Mouse (Mus musculus): ENCODE measurements around the gene Klhl18. TPM values are rescaled to one million over a fixed set of nuclear protein-coding genes. Genes with fewer than 3 reads are reported as not detected.
A peak's percentile ranks its signal among the peaks of the same experiment; 100 is the strongest.

Klhl18 gene
- total and polyA plus RNA-seq, 2 experiments from 2014 or later = 19.0 to 32.1 TPM

GRCm38 (mm10) chr9:110433045-110433444 lies 43.4 kb downstream of the Klhl18 start:
- Histone ChIP-seq H3K4me2 (ENCODE audit: low read depth, low read length) (no peak overlapping the region), H3K9me3 (ENCODE audit: low read length) (no peaks in the 10 kb centered on the region), H3K36me3 (ENCODE audit: insufficient read depth, low read length) (peaks cover 57% of the 10 kb centered on the region), H3K9ac (replicated peaks; ENCODE audit: low read length) (no peak overlapping the region), H3K4me1 (ENCODE audit: insufficient read depth, low read length) (no peaks in the 10 kb centered on the region), H3K27ac (no peak overlapping the region), H3K4me3 (ENCODE audit: low read length) (no peak overlapping the region), H3K27me3 (ENCODE audit: insufficient read depth, low read length) (no peaks in the 10 kb centered on the region)
- 91% methylated on average over 2 of the region's 2 CpGs for WGBS
- TF ChIP-seq CTCF (IDR thresholded peaks at IDR 0.05; ENCODE audit: low read depth) = no peak
- ATAC-seq = no peak
- DNase-seq (ENCODE audit: low spot score) = no peak

- 53% methylated on average over 8 of the region's 8 CpGs for WGBS
- H3K36me3 ChIP-seq (ENCODE audit: insufficient read depth, low read length) = peaks cover 70% of the 10 kb centered on the region
These were observed 45.3 kb downstream of the Klhl18 start for GRCm38 (mm10) chr9:110431241-110431640.

GRCm38 (mm10) chr9:110419511-110420112 lies 56.9 kb downstream of the Klhl18 start, which contains the start of gene Ngp:
Gene Ngp (plus strand): TSS chr9:110419747.
- H3K4me2 ChIP-seq (ENCODE audit: low read depth, low read length) = no peak within 1 kb of the TSS
- WGBS = 91% methylated on average over 12 of the region's 12 CpGs
- H3K4me1 ChIP-seq (ENCODE audit: insufficient read depth, low read length) = no peaks in the 10 kb centered on the region
- H3K27me3 ChIP-seq (ENCODE audit: insufficient read depth, low read length) = no peaks in the 10 kb centered on the region
- no peaks in the 10 kb centered on the region for H3K9me3 ChIP-seq (ENCODE audit: low read length)
- no peak for DNase-seq (ENCODE audit: low spot score)
- no peak within 1 kb of the TSS for H3K9ac ChIP-seq (replicated peaks; ENCODE audit: low read length)
- no peak for ATAC-seq
- no peak for TF ChIP-seq CTCF (IDR thresholded peaks at IDR 0.05; ENCODE audit: low read depth)
- no peak within 1 kb of the TSS for H3K27ac ChIP-seq
- H3K4me3 ChIP-seq (ENCODE audit: low read length) = no peak within 1 kb of the TSS
- H3K36me3 ChIP-seq (ENCODE audit: insufficient read depth, low read length) = no peaks in the 10 kb centered on the region

More at GRCm38 (mm10) chr9:110431241-110431640, 45.3 kb downstream of the Klhl18 start:
- Histone ChIP-seq H3K4me3 (ENCODE audit: low read length) (no peak overlapping the region), H3K9ac (replicated peaks; ENCODE audit: low read length) (no peak overlapping the region), H3K27me3 (ENCODE audit: insufficient read depth, low read length) (no peaks in the 10 kb centered on the region), H3K9me3 (ENCODE audit: low read length) (no peaks in the 10 kb centered on the region), H3K4me1 (ENCODE audit: insufficient read depth, low read length) (no peaks in the 10 kb centered on the region), H3K4me2 (ENCODE audit: low read depth, low read length) (no peak overlapping the region), H3K27ac (no peak overlapping the region)
- ATAC-seq (no peak), DNase-seq (ENCODE audit: low spot score) (no peak)
- no peak for TF ChIP-seq CTCF (IDR thresholded peaks at IDR 0.05; ENCODE audit: low read depth)

GRCm38 (mm10) chr9:110413785-110414184 lies 62.7 kb downstream of the Klhl18 start:
- ATAC-seq = no peak
- peak; percentile 66 for DNase-seq (ENCODE audit: low spot score)
- no peaks in the 10 kb centered on the region for H3K36me3 ChIP-seq (ENCODE audit: insufficient read depth, low read length)
- H3K4me1 ChIP-seq (ENCODE audit: insufficient read depth, low read length) = 0 out of 2 replicates have a peak, but pooled peaks cover 1% of the 10 kb centered on the region
- no peak overlapping the region for H3K4me3 ChIP-seq (ENCODE audit: low read length)
- H3K27me3 ChIP-seq (ENCODE audit: insufficient read depth, low read length) = no peaks in the 10 kb centered on the region
- H3K4me2 ChIP-seq (ENCODE audit: low read depth, low read length) = no peak overlapping the region
- peak; percentile 67 for TF ChIP-seq CTCF (IDR thresholded peaks at IDR 0.05; ENCODE audit: low read depth)
- H3K9ac ChIP-seq (replicated peaks; ENCODE audit: low read length) = no peak overlapping the region
- no peaks in the 10 kb centered on the region for H3K9me3 ChIP-seq (ENCODE audit: low read length)
- no peak overlapping the region for H3K27ac ChIP-seq
- 45% methylated on average over 9 of the region's 9 CpGs for WGBS

GRCm38 (mm10) chr9:110412926-110413325 lies 63.6 kb downstream of the Klhl18 start:
- Histone ChIP-seq H3K27me3 (ENCODE audit: insufficient read depth, low read length) (no peaks in the 10 kb centered on the region), H3K36me3 (ENCODE audit: insufficient read depth, low read length) (no peaks in the 10 kb centered on the region), H3K27ac (no peak overlapping the region), H3K9me3 (ENCODE audit: low read length) (no peaks in the 10 kb centered on the region), H3K4me3 (ENCODE audit: low read length) (no peak overlapping the region), H3K4me1 (ENCODE audit: insufficient read depth, low read length) (0 out of 2 replicates have a peak, but pooled peaks cover 3% of the 10 kb centered on the region), H3K9ac (replicated peaks; ENCODE audit: low read length) (no peak overlapping the region), H3K4me2 (ENCODE audit: low read depth, low read length) (no peak overlapping the region)
- peak; percentile 24 for DNase-seq (ENCODE audit: low spot score)
- WGBS = 63% methylated on average over 7 of the region's 7 CpGs
- TF ChIP-seq CTCF (IDR thresholded peaks at IDR 0.05; ENCODE audit: low read depth) = no peak
- no peak for ATAC-seq

- WGBS = 46% methylated on average over 6 of the region's 6 CpGs
- H3K4me2 ChIP-seq (ENCODE audit: low read depth, low read length) = no peak overlapping the region
- no peak for ATAC-seq
These were observed 65.3 kb downstream of the Klhl18 start for GRCm38 (mm10) chr9:110410908-110411887.

More at GRCm38 (mm10) chr9:110410908-110411887, 65.3 kb downstream of the Klhl18 start:
- H3K27me3 ChIP-seq (ENCODE audit: insufficient read depth, low read length) = no peaks in the 10 kb centered on the region
- 0 out of 2 replicates have a peak, but pooled peaks cover 8% of the 10 kb centered on the region for H3K4me1 ChIP-seq (ENCODE audit: insufficient read depth, low read length)
- peak; percentile 84 for DNase-seq (ENCODE audit: low spot score)
- no peak overlapping the region for H3K9ac ChIP-seq (replicated peaks; ENCODE audit: low read length)
- H3K4me3 ChIP-seq (ENCODE audit: low read length) = no peak overlapping the region
- no peaks in the 10 kb centered on the region for H3K9me3 ChIP-seq (ENCODE audit: low read length)
- H3K36me3 ChIP-seq (ENCODE audit: insufficient read depth, low read length) = no peaks in the 10 kb centered on the region
- no peak overlapping the region for H3K27ac ChIP-seq
- TF ChIP-seq CTCF (IDR thresholded peaks at IDR 0.05; ENCODE audit: low read depth) = peak; percentile 84

All from hindbrain, postnatal 0 days (tissue).